Mouse (Mus musculus) neural tube, embryonic 15.5 days (tissue): ENCODE measurements around the gene Krt24. TPM values are rescaled to one million over a fixed set of nuclear protein-coding genes. Genes with fewer than 3 reads are reported as not detected.
"Not testable (repeated sequence)": the region's sequence is repeated elsewhere in the genome, so short reads cannot be mapped to it uniquely, and the experiment has no call there.

Source experiments
- ATAC-seq: fragments of 200-750 bp; cut with Nextera tagmentation; 2 replicates; pipeline ENCODE4 v1.8.0; 2017; ENCODE audit warnings: mild to moderate bottlenecking, moderate TSS enrichment, moderate library complexity; ENCODE audit not compliant: low FRiP score
- H3K27ac ChIP-seq: fragments of 300-500 bp; sonication (generic); replicated peaks from 2 replicates; pipeline ENCODE4 v1.5.1; 2015; ENCODE audit warnings: mild to moderate bottlenecking, inconsistent platforms
- H3K27me3 ChIP-seq: fragments of 300-500 bp; sonication (generic); replicated peaks from 2 replicates; pipeline ENCODE4 v1.6.1; 2015; ENCODE audit warnings: inconsistent platforms
- H3K36me3 ChIP-seq: fragments of 300-500 bp; sonication (generic); 2 replicates; pipeline ENCODE4 v1.6.1; 2015; ENCODE audit warnings: inconsistent platforms
- H3K4me1 ChIP-seq: fragments of 300-500 bp; sonication (generic); 2 replicates; pipeline ENCODE4 v1.6.1; 2015; ENCODE audit warnings: inconsistent platforms
- H3K4me2 ChIP-seq: fragments of 300-500 bp; sonication (generic); 2 replicates; pipeline ENCODE4 v1.6.1; 2015; ENCODE audit warnings: inconsistent platforms, mild to moderate bottlenecking, moderate library complexity
- H3K4me3 ChIP-seq: fragments of 300-500 bp; sonication (generic); replicated peaks from 2 replicates; pipeline ENCODE4 v1.5.1; 2015; ENCODE audit warnings: mild to moderate bottlenecking, inconsistent platforms
- H3K9ac ChIP-seq: fragments of 300-500 bp; sonication (generic); replicated peaks from 2 replicates; pipeline ENCODE4 v1.6.1; 2015; ENCODE audit warnings: mild to moderate bottlenecking, inconsistent platforms
- H3K9me3 ChIP-seq: fragments of 300-500 bp; sonication (generic); replicated peaks from 2 replicates; pipeline ENCODE4 v1.6.1; 2016; ENCODE audit warnings: inconsistent platforms
- WGBS: fragments of 180-500 bp; shearing (Covaris S2); methylation state at CpG from one replicate; pipeline ENCODE4 v1.1.7; 2015; ENCODE audit warnings: mixed read lengths; 5-methylcytosine and 5-hydroxymethylcytosine counted together
- polyA plus RNA-seq: library from polyadenylated mRNA; unstranded; fragments of >200 nt; fragmentation: Nextera tagmentation; extraction: Ambion mirVana; gene quantifications from 2 replicates; pipeline ENCODE4 v1.2.1, GENCODE M21; 2015

Krt24 gene
- polyA plus RNA-seq, 1 experiment from 2014 or later: not detected

DNA sequence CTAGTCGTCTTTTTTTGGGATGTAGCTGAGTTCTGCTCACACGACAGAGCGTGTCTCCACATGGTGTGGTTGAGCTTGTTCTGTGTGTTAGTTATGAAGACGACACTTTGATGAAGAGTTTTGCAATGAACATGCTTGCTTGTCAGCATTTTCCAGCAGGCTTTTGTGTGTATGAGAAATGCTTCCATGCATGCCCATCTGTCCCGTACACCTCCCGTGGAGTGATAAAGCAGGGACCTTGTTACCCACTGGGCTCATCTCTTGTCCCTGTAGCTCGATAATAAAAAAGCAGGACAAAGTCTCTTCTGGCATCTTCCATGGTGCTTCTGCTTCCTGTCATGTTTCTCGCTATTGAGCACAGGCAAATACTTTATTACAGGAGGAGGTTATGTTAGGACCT lies 32.4 kb downstream of the Krt24 start:
- WGBS: 50% methylated on average over 8 of the region's 8 CpGs
- no peak for ATAC-seq
- no peaks in the 10 kb centered on the region for H3K4me1 ChIP-seq
- H3K27ac ChIP-seq: no peak overlapping the region
- H3K36me3 ChIP-seq: no peaks in the 10 kb centered on the region
- no peaks in the 10 kb centered on the region for H3K9me3 ChIP-seq
- H3K27me3 ChIP-seq: no peaks in the 10 kb centered on the region
- H3K4me2 ChIP-seq: no peak overlapping the region
- H3K9ac ChIP-seq: no peak overlapping the region
- no peak overlapping the region for H3K4me3 ChIP-seq

DNA sequence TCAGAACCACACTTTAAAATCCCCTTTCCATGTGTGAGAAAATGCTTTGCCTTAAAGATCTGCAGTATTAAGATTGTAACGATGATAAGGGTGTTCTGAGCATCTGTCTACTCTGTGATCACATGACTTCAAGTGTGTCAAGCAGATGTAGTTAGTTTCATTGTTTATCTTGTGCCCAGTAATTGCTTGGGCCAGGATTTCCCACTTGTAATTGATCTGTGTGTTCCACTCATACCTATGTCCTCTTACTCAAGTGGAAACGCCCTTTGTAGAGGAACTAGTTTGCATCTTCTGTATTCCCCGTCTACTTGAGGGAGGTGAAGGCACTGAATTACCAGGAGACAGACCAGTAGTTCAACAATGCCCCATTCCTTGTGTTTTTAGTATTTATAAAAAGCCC lies 34.4 kb downstream of the Krt24 start:
- H3K9me3 ChIP-seq: no peaks in the 10 kb centered on the region

DNA sequence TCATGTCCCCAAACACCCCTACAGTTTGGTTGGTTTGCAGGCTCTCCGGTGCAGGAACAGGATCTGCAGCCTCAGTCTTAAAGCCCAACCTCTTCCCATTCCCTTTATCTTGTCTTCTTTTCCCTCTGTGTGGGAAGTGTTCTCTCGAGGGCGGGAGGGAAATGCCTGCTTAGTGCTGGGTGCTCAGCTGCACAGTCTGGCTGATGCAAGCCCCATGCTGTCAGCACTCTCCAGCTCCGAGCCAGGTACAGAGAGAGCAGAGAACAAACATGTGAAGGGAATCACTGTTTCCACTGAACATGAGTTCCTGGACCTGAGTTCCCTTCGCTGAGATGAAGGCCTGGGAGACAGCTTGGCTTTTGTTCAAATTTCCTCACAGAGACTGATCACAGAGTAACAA lies 34.8 kb downstream of the Krt24 start:
- Histone ChIP-seq H3K36me3 (no peaks in the 10 kb centered on the region), H3K27ac (no peak overlapping the region), H3K27me3 (no peaks in the 10 kb centered on the region), H3K4me1 (no peaks in the 10 kb centered on the region), H3K9me3 (no peaks in the 10 kb centered on the region), H3K4me3 (no peak overlapping the region), H3K9ac (no peak overlapping the region), H3K4me2 (no peak overlapping the region)
- 66% methylated on average over 5 of the region's 5 CpGs for WGBS
- ATAC-seq: no peak

More for the DNA sequence above, 34.4 kb downstream of the Krt24 start:
- Histone ChIP-seq H3K27ac (no peak overlapping the region), H3K4me2 (no peak overlapping the region), H3K4me3 (no peak overlapping the region), H3K4me1 (no peaks in the 10 kb centered on the region), H3K27me3 (no peaks in the 10 kb centered on the region), H3K9ac (no peak overlapping the region), H3K36me3 (no peaks in the 10 kb centered on the region)
- no peak for ATAC-seq
- WGBS: 82% methylated on average over 3 of the region's 3 CpGs

DNA sequence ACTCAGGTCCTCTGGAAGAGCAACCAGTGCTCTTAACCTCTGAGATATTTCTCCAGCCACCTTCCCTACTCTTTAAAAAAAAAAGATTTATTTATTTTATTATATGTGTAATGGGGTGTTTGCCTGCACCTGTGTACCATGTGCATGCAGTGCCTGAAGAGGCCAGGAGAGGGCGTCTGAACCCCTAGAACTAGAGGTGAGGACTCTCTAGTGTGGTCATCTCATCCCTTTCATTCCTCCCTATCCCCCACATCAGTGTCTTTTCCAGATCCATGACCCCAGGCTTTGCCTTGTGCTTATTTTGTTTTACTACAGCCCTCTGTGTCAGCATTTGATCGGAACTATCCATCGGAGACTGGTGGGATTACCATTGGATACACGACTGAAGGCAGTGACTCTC lies 35.9 kb downstream of the Krt24 start:
- no peak overlapping the region for H3K4me2 ChIP-seq
- no peak overlapping the region for H3K4me3 ChIP-seq
- H3K27me3 ChIP-seq: no peaks in the 10 kb centered on the region
- H3K9me3 ChIP-seq: no peaks in the 10 kb centered on the region
- 64% methylated on average over 4 of the region's 4 CpGs for WGBS
- no peak overlapping the region for H3K9ac ChIP-seq
- H3K4me1 ChIP-seq: 0 out of 2 replicates have a peak, but pooled peaks cover 1% of the 10 kb centered on the region
- no peaks in the 10 kb centered on the region for H3K36me3 ChIP-seq
- H3K27ac ChIP-seq: no peak overlapping the region
- ATAC-seq: no peak

DNA sequence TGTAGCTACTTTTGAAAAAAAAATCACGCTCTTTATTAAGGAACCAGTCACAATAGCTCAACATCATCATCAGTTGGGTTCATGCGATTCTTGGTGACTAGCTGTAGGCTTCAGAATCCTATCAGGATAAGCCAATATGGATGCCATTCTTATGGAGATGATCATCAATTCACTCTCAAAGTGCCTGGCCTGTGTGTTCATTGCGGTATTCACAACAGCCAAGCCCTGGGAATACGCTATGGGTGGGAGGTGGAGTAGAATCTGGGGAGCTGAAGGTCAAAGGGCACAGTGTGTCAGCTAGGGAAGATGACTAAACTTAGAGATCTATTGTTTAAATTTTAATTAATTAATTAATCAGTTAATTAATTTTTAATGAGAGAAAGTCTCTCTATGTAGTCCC lies 37.1 kb downstream of the Krt24 start:
- no peak overlapping the region for H3K27ac ChIP-seq
- no peak overlapping the region for H3K9ac ChIP-seq
- H3K4me1 ChIP-seq: peaks cover 8% of the 10 kb centered on the region; the same call in 1 of the 2 replicates
- H3K4me3 ChIP-seq: no peak overlapping the region
- WGBS: 94% methylated on average over 4 of the region's 4 CpGs
- H3K27me3 ChIP-seq: no peaks in the 10 kb centered on the region
- no peaks in the 10 kb centered on the region for H3K36me3 ChIP-seq
- H3K4me2 ChIP-seq: no peak overlapping the region
- ATAC-seq: no peak
- no peaks in the 10 kb centered on the region for H3K9me3 ChIP-seq

DNA sequence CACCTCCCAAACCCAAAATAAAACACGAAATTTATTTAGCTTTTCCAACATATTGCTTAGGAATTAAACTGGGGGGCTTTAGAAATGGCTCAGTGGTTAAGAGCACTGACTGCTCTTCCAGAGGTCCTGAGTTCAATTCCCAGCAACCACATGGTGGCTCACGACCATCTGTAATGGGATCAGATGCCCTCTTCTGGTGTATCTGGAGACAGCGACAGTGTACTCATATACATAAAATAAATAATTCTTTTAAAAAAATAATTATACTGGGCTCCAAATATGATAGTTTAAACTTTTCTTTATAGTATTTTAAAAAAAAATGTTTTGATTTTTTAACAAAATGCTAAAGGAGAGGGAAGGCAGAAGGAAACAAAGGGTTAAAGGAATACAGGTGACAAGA lies 40.5 kb downstream of the Krt24 start:
- WGBS: 48% methylated on average over 3 of the region's 3 CpGs
- not testable (repeated sequence) for H3K4me1 ChIP-seq, H3K9ac ChIP-seq, H3K36me3 ChIP-seq, H3K27me3 ChIP-seq, H3K9me3 ChIP-seq, ATAC-seq
- peak overlapping the region; percentile 47 for H3K4me3 ChIP-seq
- H3K4me2 ChIP-seq: peak overlapping the region; percentile 66; the same call in 1 of the 2 replicates
- 0 out of 2 replicates have a peak overlapping the region, but pooled peaks have one; percentile 81 for H3K27ac ChIP-seq

DNA sequence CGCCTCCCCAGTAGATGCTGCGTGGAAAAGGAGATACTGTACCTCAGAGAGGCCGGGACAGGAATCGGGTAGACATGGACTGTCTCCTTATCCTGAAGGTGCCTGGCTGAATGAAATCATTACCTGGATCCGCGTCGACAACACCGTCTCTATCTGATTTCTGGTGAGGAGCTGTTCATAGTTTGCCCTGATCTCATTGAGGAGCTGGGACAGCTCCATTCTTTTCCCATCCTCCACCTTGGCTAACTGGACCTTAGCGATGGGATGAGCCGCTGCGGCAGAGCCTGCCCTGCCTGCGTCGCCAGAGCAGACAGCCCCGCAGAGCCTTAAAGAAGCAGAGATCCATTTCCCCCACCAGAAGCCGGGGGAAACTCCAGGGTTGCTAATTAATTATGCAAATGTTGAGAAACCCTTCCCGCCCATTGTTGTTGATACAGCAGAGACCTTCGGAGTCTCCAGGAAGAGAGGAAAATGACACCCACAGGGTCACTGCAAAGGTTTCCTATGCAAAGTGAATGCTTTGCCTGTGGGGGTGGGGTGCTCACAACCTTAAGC lies 41.2 kb downstream of the Krt24 start, which contains the start of gene Krt222:
Krt222 (minus strand) TSS at position 266 of the 555 bp plus-strand sequence.
- H3K27ac ChIP-seq: peak within 1 kb of the TSS; percentile 81
- no peaks in the 10 kb centered on the region for H3K36me3 ChIP-seq
- H3K4me3 ChIP-seq: peak within 1 kb of the TSS; percentile 47
- H3K9me3 ChIP-seq: no peaks in the 10 kb centered on the region
- peak within 1 kb of the TSS; percentile 66 for H3K4me2 ChIP-seq
- no peaks in the 10 kb centered on the region for H3K27me3 ChIP-seq
- H3K4me1 ChIP-seq: peaks cover 8% of the 10 kb centered on the region; the same call in 1 of the 2 replicates
- ATAC-seq: peak; percentile 73
- peak within 1 kb of the TSS; percentile 54 for H3K9ac ChIP-seq
- 3% methylated on average over 17 of the region's 17 CpGs for WGBS

DNA sequence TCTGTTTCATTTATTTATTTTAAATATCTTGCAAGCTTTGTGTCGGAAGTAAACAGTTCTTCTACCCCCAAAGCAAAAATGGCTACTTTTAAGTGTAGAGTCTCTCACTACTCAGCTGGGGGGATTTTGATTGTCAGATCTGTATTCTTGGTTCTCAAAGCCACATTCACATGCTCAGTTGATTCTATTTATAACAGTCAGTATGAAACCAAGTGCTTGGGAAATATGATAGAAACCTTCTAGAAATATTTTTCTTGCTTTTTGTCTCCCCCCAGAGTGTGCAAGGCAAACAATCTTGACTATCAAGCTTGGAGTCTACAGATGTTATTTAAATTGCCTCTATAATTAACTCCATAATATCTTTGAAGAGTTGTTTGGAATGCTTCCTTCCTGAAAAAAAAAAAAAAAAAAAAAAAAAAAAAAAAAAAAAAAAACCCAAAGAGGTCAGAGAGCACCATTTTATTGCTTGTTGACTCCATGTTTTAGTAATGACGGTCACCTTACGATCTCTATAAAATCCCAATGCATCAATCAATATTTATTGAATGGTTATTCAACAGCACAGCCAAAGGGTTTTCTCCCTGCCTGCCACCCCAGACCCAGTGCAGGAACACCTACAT lies 41.8 kb downstream of the Krt24 start:
- peak overlapping the region; percentile 81 for H3K27ac ChIP-seq
- no peaks in the 10 kb centered on the region for H3K27me3 ChIP-seq
- peaks cover 8% of the 10 kb centered on the region; the same call in 1 of the 2 replicates for H3K4me1 ChIP-seq
- peak overlapping the region; percentile 66 for H3K4me2 ChIP-seq
- no peak for ATAC-seq
- H3K36me3 ChIP-seq: no peaks in the 10 kb centered on the region
- no peaks in the 10 kb centered on the region for H3K9me3 ChIP-seq
- H3K4me3 ChIP-seq: peak overlapping the region; percentile 47
- 36% methylated on average over 3 of the region's 3 CpGs for WGBS
- peak overlapping the region; percentile 54 for H3K9ac ChIP-seq

DNA sequence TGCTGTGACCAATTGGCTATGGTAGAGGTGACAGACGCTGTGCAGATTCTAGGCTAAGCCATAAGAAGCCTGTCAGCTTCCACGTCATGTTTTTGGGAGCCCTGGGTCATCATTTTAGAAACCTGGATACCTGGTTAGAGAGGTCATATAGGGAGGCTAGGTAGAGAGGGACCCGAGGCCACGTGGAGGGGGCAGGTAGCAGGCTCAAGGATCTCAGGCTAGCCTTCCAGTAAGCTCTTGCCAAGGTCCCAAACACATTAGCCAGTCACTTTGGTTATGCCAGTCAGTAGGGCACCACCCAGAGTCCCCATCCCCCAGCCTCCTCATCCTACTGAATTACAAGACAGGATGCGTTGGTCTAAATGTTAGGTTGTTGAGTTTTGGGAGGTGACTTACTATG lies 43.0 kb downstream of the Krt24 start:
- Histone ChIP-seq H3K4me3 (no peak overlapping the region), H3K4me2 (no peak overlapping the region), H3K36me3 (no peaks in the 10 kb centered on the region), H3K27me3 (no peaks in the 10 kb centered on the region), H3K27ac (no peak overlapping the region), H3K4me1 (peaks cover 8% of the 10 kb centered on the region; the same call in 1 of the 2 replicates), H3K9ac (no peak overlapping the region), H3K9me3 (no peaks in the 10 kb centered on the region)
- 83% methylated on average over 5 of the region's 5 CpGs for WGBS
- ATAC-seq: no peak

DNA sequence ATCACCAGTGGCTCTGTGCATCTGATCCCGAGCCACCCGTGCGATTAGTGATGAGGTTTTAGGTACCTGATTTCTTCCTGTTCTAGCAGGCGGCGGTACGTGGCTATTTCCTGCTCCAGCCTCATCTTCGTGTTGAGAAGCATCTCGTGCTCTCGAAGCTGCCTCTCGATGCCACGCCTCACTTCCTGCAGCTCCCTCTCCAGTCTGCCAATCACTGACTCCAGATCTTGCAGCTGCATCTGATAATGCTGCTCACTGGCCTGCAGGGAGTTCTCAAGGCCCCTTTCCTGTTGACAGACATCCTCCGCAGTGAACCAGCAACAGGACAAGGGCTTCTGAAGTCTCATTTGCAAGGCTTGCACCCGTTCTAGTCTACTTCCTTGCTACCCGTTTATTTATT lies 46.6 kb downstream of the Krt24 start:
- no peaks in the 10 kb centered on the region for H3K27me3 ChIP-seq
- no peak overlapping the region for H3K9ac ChIP-seq
- no peak overlapping the region for H3K27ac ChIP-seq
- no peak for ATAC-seq
- H3K4me2 ChIP-seq: no peak overlapping the region
- no peak overlapping the region for H3K4me3 ChIP-seq
- 69% methylated on average over 14 of the region's 14 CpGs for WGBS
- H3K36me3 ChIP-seq: no peaks in the 10 kb centered on the region
- H3K4me1 ChIP-seq: 0 out of 2 replicates have a peak, but pooled peaks cover 2% of the 10 kb centered on the region
- H3K9me3 ChIP-seq: no peaks in the 10 kb centered on the region

DNA sequence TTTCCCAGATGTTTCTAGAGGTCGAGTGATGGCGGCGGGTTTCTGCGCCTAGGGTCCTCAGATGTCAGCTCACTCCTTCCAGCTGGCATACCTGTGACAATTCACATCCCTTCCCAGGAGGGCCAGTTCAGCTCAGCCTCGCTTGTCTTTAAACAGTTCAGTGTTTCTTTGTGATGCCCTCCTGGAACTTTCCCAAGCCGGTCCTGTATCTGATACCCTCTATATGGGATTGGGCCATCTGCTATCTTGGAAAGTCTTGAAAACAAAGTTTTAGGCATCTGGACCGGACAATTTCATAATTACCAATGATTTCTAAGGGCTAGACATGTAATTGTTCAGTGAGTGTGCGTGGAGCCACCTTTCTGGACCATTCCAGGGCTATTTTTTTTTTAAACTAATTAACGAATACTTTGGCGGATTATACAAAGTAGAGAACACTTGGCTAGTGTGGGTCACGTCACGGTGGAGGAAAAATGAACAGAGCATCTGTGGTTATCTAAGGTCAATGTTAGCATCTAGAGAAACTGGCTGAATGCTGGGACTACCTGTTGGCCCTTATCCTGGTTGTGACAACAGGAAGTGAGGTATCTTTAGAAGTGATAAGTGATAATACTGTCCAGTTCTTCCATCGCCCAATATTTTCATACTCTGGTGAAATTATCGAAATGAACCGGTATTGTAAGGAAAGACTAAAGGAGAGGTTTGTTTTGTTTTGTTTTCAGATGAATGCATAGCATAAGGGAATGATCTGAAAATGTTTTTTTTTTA lies 53.8 kb downstream of the Krt24 start:
- Histone ChIP-seq H3K4me3 (peak overlapping the region; percentile 88), H3K36me3 (peaks cover 12% of the 10 kb centered on the region; the same call in 1 of the 2 replicates), H3K27me3 (no peaks in the 10 kb centered on the region), H3K27ac (peak overlapping the region; percentile 98), H3K9me3 (no peaks in the 10 kb centered on the region), H3K4me2 (peak overlapping the region; percentile 82), H3K9ac (peak overlapping the region; percentile 99), H3K4me1 (peaks cover 33% of the 10 kb centered on the region)
- ATAC-seq: peak; percentile 17
- 28% methylated on average over 15 of the region's 15 CpGs for WGBS
